Mouse (Mus musculus) heart, embryonic 15.5 days (tissue): Measurements from ENCODE around the gene Bcl6. TPM values are rescaled to one million over a fixed set of nuclear protein-coding genes. Genes with fewer than 3 reads are reported as not detected.

ENCODE experiments used
- polyA plus RNA-seq: library from polyadenylated mRNA; unstranded; fragments of >200 nt; fragmentation: Nextera tagmentation; extraction: Ambion mirVana; gene quantifications from 2 replicates; pipeline ENCODE4 v1.2.1, GENCODE M21; 2015

The Bcl6 gene
- polyA plus RNA-seq, 1 experiment from 2014 or later, result 0.66 TPM

Other genes starting within 250 kb of the Bcl6 start
- 0.41 TPM in 1 of 2 replicates, not detected in the other for gene Sst, start 97.9 kb downstream of the Bcl6 start, polyA plus RNA-seq
- not detected in 2 replicates for gene Rtp2, start 56.5 kb downstream of the Bcl6 start, polyA plus RNA-seq
- gene Gm37419, start 370 bp downstream of the Bcl6 start, polyA plus RNA-seq, result not detected in 2 replicates